Mouse (Mus musculus) CD4-positive helper T cell, adult 2 months (primary cell): ENCODE measurements around the gene Nedd9.
A peak's percentile ranks its signal among the peaks of the same experiment; 100 is the strongest.

Experiments used
- DNase-seq: peaks from one replicate; pipeline ENCODE4 v3.0.0-alpha.2; 2012; ENCODE audit warnings: low read depth, missing footprints, low spot score

The Nedd9 gene

GRCm38 (mm10) chr13:41456292-41457029 is 30.7 kb downstream of the Nedd9 start:
- DNase-seq, result no peak

- DNase-seq, result peak; percentile 32
Measured at GRCm38 (mm10) chr13:41453227-41454193, 33.7 kb downstream of the Nedd9 start.

GRCm38 (mm10) chr13:41450821-41451220 is 36.3 kb downstream of the Nedd9 start:
- no peak for DNase-seq

GRCm38 (mm10) chr13:41449211-41449610 is 38.0 kb downstream of the Nedd9 start:
- no peak for DNase-seq

GRCm38 (mm10) chr13:41447209-41447608 is 40.0 kb downstream of the Nedd9 start:
- DNase-seq, result no peak

- no peak for DNase-seq
Measured at GRCm38 (mm10) chr13:41446591-41446990, 40.6 kb downstream of the Nedd9 start.

- DNase-seq, result no peak
Measured at GRCm38 (mm10) chr13:41445067-41445808, 41.9 kb downstream of the Nedd9 start.

- DNase-seq, result no peak
Measured at GRCm38 (mm10) chr13:41444230-41444629, 42.9 kb downstream of the Nedd9 start.

- DNase-seq, result no peak
Measured at GRCm38 (mm10) chr13:41442145-41442544, 45.0 kb downstream of the Nedd9 start.

GRCm38 (mm10) chr13:41440205-41440604 is 47.0 kb downstream of the Nedd9 start:
- no peak for DNase-seq

GRCm38 (mm10) chr13:41437390-41437789 is 49.8 kb downstream of the Nedd9 start:
- DNase-seq, result no peak

GRCm38 (mm10) chr13:41436731-41437130 is 50.4 kb downstream of the Nedd9 start:
- no peak for DNase-seq

- no peak for DNase-seq
Measured at GRCm38 (mm10) chr13:41433201-41433600, 54.0 kb downstream of the Nedd9 start.

- DNase-seq, result no peak
Measured at GRCm38 (mm10) chr13:41431795-41432194, 55.4 kb downstream of the Nedd9 start.

- DNase-seq, result no peak
Measured at GRCm38 (mm10) chr13:41427046-41427445, 60.1 kb downstream of the Nedd9 start.

GRCm38 (mm10) chr13:41423463-41424074 is 63.6 kb downstream of the Nedd9 start:
- DNase-seq, result no peak

- no peak for DNase-seq
Measured at GRCm38 (mm10) chr13:41422581-41422980, 64.6 kb downstream of the Nedd9 start.

- no peak for DNase-seq
Measured at GRCm38 (mm10) chr13:41420376-41420775, 66.8 kb downstream of the Nedd9 start.

GRCm38 (mm10) chr13:41418198-41418869 is 68.8 kb downstream of the Nedd9 start:
- no peak for DNase-seq

GRCm38 (mm10) chr13:41416065-41417016 is 70.8 kb downstream of the Nedd9 start:
- no peak for DNase-seq
